Mouse (Mus musculus) olfactory bulb, adult 2 months (tissue): ENCODE data around the gene Elavl1.

Source experiments
- CTCF ChIP-seq: fragments of 200-500 bp; IDR thresholded peaks from 2 replicates; pipeline ENCODE4 v1.5.1; 2012; ENCODE audit warnings: low read depth, mild to moderate bottlenecking, low read length, moderate library complexity; ENCODE audit not compliant: insufficient read depth
- POLR2A ChIP-seq: fragments of 200-500 bp; IDR thresholded peaks from 2 replicates; pipeline ENCODE4 v1.6.1; 2012; ENCODE audit warnings: mild to moderate bottlenecking, low read depth, low read length, moderate library complexity; ENCODE audit not compliant: insufficient read depth

DNA sequence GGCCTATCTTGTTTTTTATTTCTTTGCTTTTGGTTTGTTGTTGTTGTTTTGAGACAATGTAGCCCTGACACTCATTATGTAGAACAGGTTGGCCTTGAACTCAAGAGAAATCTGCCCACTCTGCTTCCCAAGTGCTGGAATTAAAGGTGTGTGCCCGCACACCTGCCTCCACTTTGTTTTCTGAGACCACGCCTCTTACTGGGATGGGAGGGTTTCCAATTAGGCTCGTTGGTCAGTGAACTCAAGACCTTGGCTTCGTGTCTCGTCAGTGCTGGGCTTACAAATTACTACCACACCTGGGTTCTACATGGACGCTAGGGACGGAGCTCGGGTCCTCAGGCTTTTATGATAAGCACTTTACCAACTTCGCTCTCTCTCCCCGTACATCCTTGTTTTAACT lies 30.2 kb upstream of the Elavl1 start:
- TF ChIP-seq POLR2A (no peak), CTCF (no peak)
